ENCODE assay signal across 9 mouse cellular contexts in genomic region chr2:130577021-130577420, GRCm38 (mm10). TPM values are rescaled to one million over a fixed set of nuclear protein-coding genes. Genes with fewer than 3 reads are reported as not detected.
A peak's percentile ranks its signal among the peaks of the same experiment; 100 is the strongest.
DNase-seq lines count a peak whose midpoint lies in the region; ATAC-seq and TF ChIP-seq lines count a peak whose summit lies in the region.
"Had no signal": no experiment of that assay in that cellular context is flagged by ENCODE, and none has a peak within 500 bp of the region (broad histone marks: within the 10 kb centered on the region; RNA-seq: fewer than 3 reads in every experiment).

No protein-coding gene starts in this region.

- ATAC-seq in forebrain, postnatal 0 days: no peak
- ATAC-seq in lung, embryonic 14.5 days (ENCODE audit: insufficient read depth): no peak
- ATAC-seq in limb, embryonic 14.5 days (ENCODE audit: low FRiP score, low read depth): no peak
- ATAC-seq in neural tube, embryonic 15.5 days (ENCODE audit: low FRiP score): no peak
- ATAC-seq in activated CD4-positive, CD25-positive, alpha-beta regulatory T cell, adult 4 months: no peak

- no peak overlapping the region for H3K9ac ChIP-seq in forebrain, postnatal 0 days
- no peak overlapping the region for H3K9ac ChIP-seq in lung, embryonic 14.5 days
- peak overlapping the region; percentile 25; the same call in 1 of the 2 replicates for H3K9ac ChIP-seq in limb, embryonic 14.5 days (ENCODE audit: low read depth, low read length, severe bottlenecking)
- no peak overlapping the region for H3K9ac ChIP-seq in neural tube, embryonic 15.5 days (replicated peaks)

- no peak for TF ChIP-seq POLR2A in limb, embryonic 14.5 days (IDR thresholded peaks at IDR 0.05; ENCODE audit: borderline replicate concordance, extremely low read depth, insufficient read depth, insufficient read length)

- H3K4me1 ChIP-seq in forebrain, embryonic 10.5 days: peaks cover 40% of the 10 kb centered on the region
- no peaks in the 10 kb centered on the region for H3K4me1 ChIP-seq in forebrain, postnatal 0 days (ENCODE audit: insufficient read depth)
- no peaks in the 10 kb centered on the region for H3K4me1 ChIP-seq in lung, embryonic 14.5 days (ENCODE audit: insufficient read depth)
- peaks cover 6% of the 10 kb centered on the region; the same call in 1 of the 2 replicates for H3K4me1 ChIP-seq in limb, embryonic 14.5 days (ENCODE audit: control insufficient read depth, insufficient read depth, low read length)
- peaks cover 31% of the 10 kb centered on the region for H3K4me1 ChIP-seq in neural tube, embryonic 15.5 days

- TF ChIP-seq CTCF in forebrain, postnatal 0 days (IDR thresholded peaks at IDR 0.05; ENCODE audit: low read depth): no peak
- no peak for TF ChIP-seq CTCF in lung, embryonic 14.5 days (IDR thresholded peaks at IDR 0.05; ENCODE audit: low read depth)

- H3K4me3 ChIP-seq in forebrain, embryonic 10.5 days: peak overlapping the region; percentile 40; the same call in 1 of the 2 replicates
- H3K4me3 ChIP-seq in forebrain, postnatal 0 days (ENCODE audit: low read depth, low read length): no peak overlapping the region
- peak overlapping the region; percentile 25 for H3K4me3 ChIP-seq in lung, embryonic 14.5 days (ENCODE audit: low read depth, low read length)
- peak overlapping the region; percentile 33 for H3K4me3 ChIP-seq in limb, embryonic 14.5 days (replicated peaks; ENCODE audit: low read length)
- H3K4me3 ChIP-seq in neural tube, embryonic 15.5 days (replicated peaks): peak overlapping the region; percentile 29

- no peak overlapping the region; the same call in 1 of the 2 replicates for H3K4me2 ChIP-seq in forebrain, postnatal 0 days (ENCODE audit: low read depth)
- peak overlapping the region; percentile 55 for H3K4me2 ChIP-seq in lung, embryonic 14.5 days
- peak overlapping the region; percentile 50 for H3K4me2 ChIP-seq in limb, embryonic 14.5 days (replicated peaks; ENCODE audit: low read depth, low read length, severe bottlenecking)
- peak overlapping the region; percentile 54 for H3K4me2 ChIP-seq in neural tube, embryonic 15.5 days

- no peaks in the 10 kb centered on the region for H3K9me3 ChIP-seq in forebrain, embryonic 10.5 days
- H3K9me3 ChIP-seq in forebrain, postnatal 0 days (ENCODE audit: low read length): no peaks in the 10 kb centered on the region
- no peaks in the 10 kb centered on the region for H3K9me3 ChIP-seq in lung, embryonic 14.5 days (ENCODE audit: low read depth, low read length)
- no peaks in the 10 kb centered on the region for H3K9me3 ChIP-seq in limb, embryonic 14.5 days (ENCODE audit: control insufficient read depth, low read length)
- no peaks in the 10 kb centered on the region for H3K9me3 ChIP-seq in neural tube, embryonic 15.5 days (replicated peaks)

- DNase-seq in forebrain, embryonic 10.5 days (ENCODE audit: extremely low spot score, low spot score): peak; percentile 23
- DNase-seq in forebrain, postnatal 0 days: no peak
- DNase-seq in lung, embryonic 14.5 days: no peak
- no peak for DNase-seq in lung, postnatal 14 days
- DNase-seq in limb, embryonic 14.5 days (ENCODE audit: low spot score): no peak
- no peak for DNase-seq in urinary bladder, postnatal 25 days (ENCODE audit: low spot score)

- no peak overlapping the region for H3K27ac ChIP-seq in forebrain, embryonic 10.5 days
- no peak overlapping the region for H3K27ac ChIP-seq in forebrain, postnatal 0 days (ENCODE audit: low read depth, low read length)
- no peak overlapping the region for H3K27ac ChIP-seq in lung, embryonic 14.5 days (ENCODE audit: low read depth)
- H3K27ac ChIP-seq in limb, embryonic 14.5 days (replicated peaks; ENCODE audit: low read depth, low read length): no peak overlapping the region
- no peak overlapping the region for H3K27ac ChIP-seq in neural tube, embryonic 15.5 days (replicated peaks)

- 5% methylated on average over 9 of the region's 9 CpGs for WGBS in forebrain, embryonic 10.5 days
- WGBS in forebrain, postnatal 0 days: 5% methylated on average over 9 of the region's 9 CpGs
- WGBS in lung, embryonic 14.5 days: 5% methylated on average over 9 of the region's 9 CpGs
- WGBS in limb, embryonic 14.5 days: 4% methylated on average over 9 of the region's 9 CpGs
- WGBS in neural tube, embryonic 15.5 days: 3% methylated on average over 9 of the region's 9 CpGs

- peaks cover 94% of the 10 kb centered on the region for H3K27me3 ChIP-seq in forebrain, embryonic 10.5 days (ENCODE audit: poor library complexity, severe bottlenecking)
- H3K27me3 ChIP-seq in forebrain, postnatal 0 days (ENCODE audit: insufficient read depth, low read length): peaks cover 56% of the 10 kb centered on the region
- H3K27me3 ChIP-seq in lung, embryonic 14.5 days (ENCODE audit: insufficient read depth, low read length): peaks cover 73% of the 10 kb centered on the region
- H3K27me3 ChIP-seq in limb, embryonic 14.5 days (ENCODE audit: control insufficient read depth, insufficient read depth, low read length): peaks cover 69% of the 10 kb centered on the region
- H3K27me3 ChIP-seq in neural tube, embryonic 15.5 days (replicated peaks): peaks cover 76% of the 10 kb centered on the region

- H3K36me3 ChIP-seq in forebrain, embryonic 10.5 days (replicated peaks): no peaks in the 10 kb centered on the region
- H3K36me3 ChIP-seq in forebrain, postnatal 0 days (ENCODE audit: insufficient read depth): no peaks in the 10 kb centered on the region
- H3K36me3 ChIP-seq in lung, embryonic 14.5 days (ENCODE audit: insufficient read depth): no peaks in the 10 kb centered on the region
- no peaks in the 10 kb centered on the region for H3K36me3 ChIP-seq in limb, embryonic 14.5 days (ENCODE audit: control insufficient read depth, insufficient read depth, low read length)
- H3K36me3 ChIP-seq in neural tube, embryonic 15.5 days: no peaks in the 10 kb centered on the region

RNA-seq across cellular contexts. Expression of gene Oxt, which starts 1.0 kb away (rescaled TPM):
- 0.64 TPM in 1 of 2 replicates, not detected in the other for polyA plus RNA-seq in forebrain, embryonic 10.5 days (2016; fragmentation: Nextera tagmentation; extraction: Ambion mirVana)
- 4.0 and 8.8 TPM in 2 replicates for total RNA-seq in forebrain, postnatal 0 days (2014; rRNA removed)
- 2.2 and 8.1 TPM in 2 replicates for polyA plus RNA-seq in forebrain, postnatal 0 days (2015; fragmentation: Nextera tagmentation; extraction: Ambion mirVana)
- polyA plus RNA-seq in lung, embryonic 14.5 days (2014; fragmentation: Nextera tagmentation; extraction: Ambion mirVana): not detected in 2 replicates
- polyA plus RNA-seq in limb, embryonic 14.5 days (2012; rRNA removed): 0.19 and 0.68 TPM in 2 replicates
- polyA plus RNA-seq in limb, embryonic 14.5 days (2014; fragmentation: Nextera tagmentation; extraction: Ambion mirVana): not detected in 2 replicates
- not detected in 2 replicates for polyA plus RNA-seq in neural tube, embryonic 15.5 days (2015; fragmentation: Nextera tagmentation; extraction: Ambion mirVana)
- polyA plus RNA-seq in activated CD4-positive, CD25-positive, alpha-beta regulatory T cell, adult 4 months (2017; shearing (Covaris generic)): not detected
- polyA plus RNA-seq: small intestine, adult 2 months had no signal

RNA-seq across cellular contexts. Expression of gene Avp, which starts 5.3 kb away (rescaled TPM):
- not detected in 2 replicates for polyA plus RNA-seq in forebrain, embryonic 10.5 days (2016; fragmentation: Nextera tagmentation; extraction: Ambion mirVana)
- total RNA-seq in forebrain, postnatal 0 days (2014; rRNA removed): 87.2 and 92.1 TPM in 2 replicates
- polyA plus RNA-seq in forebrain, postnatal 0 days (2015; fragmentation: Nextera tagmentation; extraction: Ambion mirVana): 83.0 and 181 TPM in 2 replicates
- polyA plus RNA-seq in lung, embryonic 14.5 days (2014; fragmentation: Nextera tagmentation; extraction: Ambion mirVana): not detected in 2 replicates
- 0.13 TPM in 1 of 2 replicates, not detected in the other for polyA plus RNA-seq in limb, embryonic 14.5 days (2012; rRNA removed)
- not detected in 2 replicates for polyA plus RNA-seq in limb, embryonic 14.5 days (2014; fragmentation: Nextera tagmentation; extraction: Ambion mirVana)
- not detected in 2 replicates for polyA plus RNA-seq in neural tube, embryonic 15.5 days (2015; fragmentation: Nextera tagmentation; extraction: Ambion mirVana)
- polyA plus RNA-seq in activated CD4-positive, CD25-positive, alpha-beta regulatory T cell, adult 4 months (2017; shearing (Covaris generic)): not detected
- polyA plus RNA-seq: small intestine, adult 2 months had no signal

RNA-seq across cellular contexts. Expression of gene Mrps26, which starts 13.5 kb away (rescaled TPM):
- 88.5 and 92.8 TPM in 2 replicates for polyA plus RNA-seq in forebrain, embryonic 10.5 days (2016; fragmentation: Nextera tagmentation; extraction: Ambion mirVana)
- 46.2 and 59.7 TPM in 2 replicates for total RNA-seq in forebrain, postnatal 0 days (2014; rRNA removed)
- 113 and 119 TPM in 2 replicates for polyA plus RNA-seq in forebrain, postnatal 0 days (2015; fragmentation: Nextera tagmentation; extraction: Ambion mirVana)
- 88.6 and 93.1 TPM in 2 replicates for polyA plus RNA-seq in lung, embryonic 14.5 days (2014; fragmentation: Nextera tagmentation; extraction: Ambion mirVana)
- 57.7 and 77.9 TPM in 2 replicates for polyA plus RNA-seq in limb, embryonic 14.5 days (2012; rRNA removed)
- 102 and 104 TPM in 2 replicates for polyA plus RNA-seq in limb, embryonic 14.5 days (2014; fragmentation: Nextera tagmentation; extraction: Ambion mirVana)
- 105 and 107 TPM in 2 replicates for polyA plus RNA-seq in neural tube, embryonic 15.5 days (2015; fragmentation: Nextera tagmentation; extraction: Ambion mirVana)
- polyA plus RNA-seq in activated CD4-positive, CD25-positive, alpha-beta regulatory T cell, adult 4 months (2017; shearing (Covaris generic)): 10 to 100 TPM; 25.4 to 31.1 TPM

RNA-seq across cellular contexts. Expression of gene Fastkd5, which starts 52.8 kb away (rescaled TPM):
- 21.4 and 22.7 TPM in 2 replicates for polyA plus RNA-seq in forebrain, embryonic 10.5 days (2016; fragmentation: Nextera tagmentation; extraction: Ambion mirVana)
- 10.0 and 11.0 TPM in 2 replicates for total RNA-seq in forebrain, postnatal 0 days (2014; rRNA removed)
- polyA plus RNA-seq in forebrain, postnatal 0 days (2015; fragmentation: Nextera tagmentation; extraction: Ambion mirVana): 7.1 and 8.1 TPM in 2 replicates
- 18.3 and 18.6 TPM in 2 replicates for polyA plus RNA-seq in lung, embryonic 14.5 days (2014; fragmentation: Nextera tagmentation; extraction: Ambion mirVana)
- 5.7 and 6.1 TPM in 2 replicates for polyA plus RNA-seq in limb, embryonic 14.5 days (2012; rRNA removed)
- polyA plus RNA-seq in limb, embryonic 14.5 days (2014; fragmentation: Nextera tagmentation; extraction: Ambion mirVana): 14.2 and 15.0 TPM in 2 replicates
- 9.5 and 10.8 TPM in 2 replicates for polyA plus RNA-seq in neural tube, embryonic 15.5 days (2015; fragmentation: Nextera tagmentation; extraction: Ambion mirVana)
- polyA plus RNA-seq in activated CD4-positive, CD25-positive, alpha-beta regulatory T cell, adult 4 months (2017; shearing (Covaris generic)): 10 to 100 TPM in 1 of 2 experiments, 1 to 10 TPM in 1; 9.0 to 11.0 TPM

RNA-seq across cellular contexts. Expression of gene Ubox5, which starts 52.8 kb away (rescaled TPM):
- 21.9 and 22.0 TPM in 2 replicates for polyA plus RNA-seq in forebrain, embryonic 10.5 days (2016; fragmentation: Nextera tagmentation; extraction: Ambion mirVana)
- 5.5 and 6.6 TPM in 2 replicates for total RNA-seq in forebrain, postnatal 0 days (2014; rRNA removed)
- 5.9 and 7.3 TPM in 2 replicates for polyA plus RNA-seq in forebrain, postnatal 0 days (2015; fragmentation: Nextera tagmentation; extraction: Ambion mirVana)
- 12.4 and 12.6 TPM in 2 replicates for polyA plus RNA-seq in lung, embryonic 14.5 days (2014; fragmentation: Nextera tagmentation; extraction: Ambion mirVana)
- polyA plus RNA-seq in limb, embryonic 14.5 days (2012; rRNA removed): 11.8 and 14.1 TPM in 2 replicates
- 14.3 and 15.0 TPM in 2 replicates for polyA plus RNA-seq in limb, embryonic 14.5 days (2014; fragmentation: Nextera tagmentation; extraction: Ambion mirVana)
- 10.0 and 11.3 TPM in 2 replicates for polyA plus RNA-seq in neural tube, embryonic 15.5 days (2015; fragmentation: Nextera tagmentation; extraction: Ambion mirVana)
- polyA plus RNA-seq in activated CD4-positive, CD25-positive, alpha-beta regulatory T cell, adult 4 months (2017; shearing (Covaris generic)): 1 to 10 TPM; 8.4 to 9.0 TPM

Comparison
In these comparisons a context has a peak if more than half of its experiments do, and no peak if none do; other contexts are left out.
1. RNA of gene Avp, which starts 5.3 kb away (polyA plus RNA-seq): 83.0 to 181 TPM in forebrain, postnatal 0 days; 0.13 TPM in limb, embryonic 14.5 days, not detected in neural tube, embryonic 15.5 days, not detected in forebrain, embryonic 10.5 days, not detected in lung, embryonic 14.5 days and not detected in activated CD4-positive, CD25-positive, alpha-beta regulatory T cell, adult 4 months; every median in the first group is over 10 times any median in the second.